Mouse (Mus musculus) cortical plate, adult 2 months (tissue): ENCODE data around the gene Slc15a2. TPM values are rescaled to one million over a fixed set of nuclear protein-coding genes. Genes with fewer than 3 reads are reported as not detected.

ENCODE experiments used
- H3K27ac ChIP-seq: fragments of 200-500 bp; 2 replicates; pipeline ENCODE4 v1.5.1; 2012; ENCODE audit warnings: low read length, control low read depth, inconsistent platforms; ENCODE audit not compliant: insufficient read depth
- H3K4me1 ChIP-seq: fragments of 200-500 bp; 2 replicates; pipeline ENCODE4 v1.6.1; 2011; ENCODE audit warnings: low read length; ENCODE audit not compliant: control insufficient read depth, insufficient read depth
- H3K4me3 ChIP-seq: fragments of 200-500 bp; 2 replicates; pipeline ENCODE4 v1.5.1; 2011; ENCODE audit warnings: mild to moderate bottlenecking, low read length, control low read depth; ENCODE audit not compliant: insufficient read depth
- CTCF ChIP-seq: fragments of 200-500 bp; IDR thresholded peaks from 2 replicates; pipeline ENCODE4 v1.5.1; 2011; ENCODE audit warnings: mild to moderate bottlenecking, control low read depth, low read length; ENCODE audit not compliant: insufficient read depth; ENCODE audit errors: extremely low read depth
- POLR2A ChIP-seq: fragments of 200-500 bp; IDR thresholded peaks from 2 replicates; pipeline ENCODE4 v1.6.1; 2011; ENCODE audit warnings: mild to moderate bottlenecking, low read length, control low read depth; ENCODE audit not compliant: insufficient read depth; ENCODE audit errors: extremely low read depth
- polyA plus RNA-seq: library from polyadenylated mRNA; depleted of rRNA; stranded (reverse); fragments of >200 nt; gene quantifications from 2 replicates; pipeline ENCODE4 v1.2.3, GENCODE M21; 2012

The Slc15a2 gene
- polyA plus RNA-seq, 1 experiment: 35.9 TPM

- Histone ChIP-seq H3K27ac (no peak overlapping the region), H3K4me3 (no peak overlapping the region), H3K4me1 (no peaks in the 10 kb centered on the region)
- TF ChIP-seq CTCF (no peak), POLR2A (no peak)
These were observed 14.5 kb downstream of the Slc15a2 start for GRCm38 (mm10) chr16:36770191-36770771.

GRCm38 (mm10) chr16:36751979-36752378 is 32.8 kb downstream of the Slc15a2 start:
- TF ChIP-seq POLR2A (no peak), CTCF (no peak)
- Histone ChIP-seq H3K27ac (no peak overlapping the region), H3K4me1 (no peaks in the 10 kb centered on the region), H3K4me3 (no peak overlapping the region)

GRCm38 (mm10) chr16:36747767-36748166 is 37.0 kb downstream of the Slc15a2 start:
- Histone ChIP-seq H3K4me1 (no peaks in the 10 kb centered on the region), H3K4me3 (no peak overlapping the region), H3K27ac (no peak overlapping the region)
- no peak for TF ChIP-seq CTCF

GRCm38 (mm10) chr16:36747068-36747467 is 37.7 kb downstream of the Slc15a2 start:
- TF ChIP-seq POLR2A (no peak), CTCF (no peak)
- Histone ChIP-seq H3K4me3 (no peak overlapping the region), H3K27ac (no peak overlapping the region), H3K4me1 (no peaks in the 10 kb centered on the region)

GRCm38 (mm10) chr16:36743580-36743979 is 41.2 kb downstream of the Slc15a2 start:
- no peak for TF ChIP-seq CTCF
- Histone ChIP-seq H3K4me1 (no peaks in the 10 kb centered on the region), H3K27ac (no peak overlapping the region), H3K4me3 (no peak overlapping the region)

GRCm38 (mm10) chr16:36739404-36739930 is 45.3 kb downstream of the Slc15a2 start:
- no peak overlapping the region for H3K27ac ChIP-seq
- H3K4me1 ChIP-seq: no peaks in the 10 kb centered on the region
- no peak overlapping the region for H3K4me3 ChIP-seq
- TF ChIP-seq POLR2A (no peak), CTCF (no peak)

GRCm38 (mm10) chr16:36735421-36735820 is 49.3 kb downstream of the Slc15a2 start:
- TF ChIP-seq POLR2A (no peak), CTCF (no peak)

GRCm38 (mm10) chr16:36733827-36734226 is 50.9 kb downstream of the Slc15a2 start:
- H3K4me3 ChIP-seq: no peak overlapping the region
- H3K4me1 ChIP-seq: no peaks in the 10 kb centered on the region
- TF ChIP-seq CTCF (no peak), POLR2A (no peak)
- H3K27ac ChIP-seq: no peak overlapping the region

More at GRCm38 (mm10) chr16:36735421-36735820, 49.3 kb downstream of the Slc15a2 start:
- Histone ChIP-seq H3K27ac (no peak overlapping the region), H3K4me1 (no peaks in the 10 kb centered on the region), H3K4me3 (no peak overlapping the region)

GRCm38 (mm10) chr16:36732572-36732971 is 52.2 kb downstream of the Slc15a2 start:
- Histone ChIP-seq H3K4me3 (no peak overlapping the region), H3K27ac (no peak overlapping the region), H3K4me1 (no peaks in the 10 kb centered on the region)
- TF ChIP-seq CTCF (no peak), POLR2A (no peak)

- no peak for TF ChIP-seq CTCF
- no peak for TF ChIP-seq POLR2A
- H3K27ac ChIP-seq: no peak overlapping the region
- no peaks in the 10 kb centered on the region for H3K4me1 ChIP-seq
- H3K4me3 ChIP-seq: no peak overlapping the region
These were observed 55.8 kb downstream of the Slc15a2 start for GRCm38 (mm10) chr16:36728959-36729358.

- no peak overlapping the region for H3K27ac ChIP-seq
- H3K4me1 ChIP-seq: no peaks in the 10 kb centered on the region
- no peak for TF ChIP-seq POLR2A
- peak; percentile 42; the same call in 1 of the 2 replicates for TF ChIP-seq CTCF
- H3K4me3 ChIP-seq: no peak overlapping the region
These were observed 60.8 kb downstream of the Slc15a2 start for GRCm38 (mm10) chr16:36723880-36724443.
